Mouse (Mus musculus): ENCODE measurements around the gene Larp1b. TPM values are rescaled to one million over a fixed set of nuclear protein-coding genes. Genes with fewer than 3 reads are reported as not detected.
A peak's percentile ranks its signal among the peaks of the same experiment; 100 is the strongest.

Larp1b gene
- polyA plus RNA-seq, 1 experiment, result 3.8 TPM

- no peak overlapping the region for H3K4me3 ChIP-seq (ENCODE audit: extremely low read depth, insufficient read depth, insufficient read length)
- TF ChIP-seq CTCF (IDR thresholded peaks at IDR 0.05; ENCODE audit: extremely low read depth, insufficient read depth, insufficient read length, insufficient replicate concordance) (no peak), POLR2A (IDR thresholded peaks at IDR 0.05; ENCODE audit: low read depth, low read length) (no peak)
- H3K27ac ChIP-seq (ENCODE audit: insufficient read depth, low read length), result no peak overlapping the region
- no peaks in the 10 kb centered on the region for H3K36me3 ChIP-seq (ENCODE audit: control insufficient read depth, insufficient read depth, low read length)
- WGBS, result 81% methylated on average over 5 of the region's 5 CpGs
- H3K27me3 ChIP-seq (ENCODE audit: control insufficient read depth, insufficient read depth, low read length), result no peaks in the 10 kb centered on the region
- H3K4me1 ChIP-seq (ENCODE audit: control insufficient read depth, insufficient read depth, insufficient read length), result no peaks in the 10 kb centered on the region
- DNase-seq (ENCODE audit: low read depth in 1 of 2, low spot score in 2 of 2), result no peak
Observed at GRCm38 (mm10) chr3:41038297-41038916, 88.8 kb downstream of the Larp1b start.

GRCm38 (mm10) chr3:41041241-41041640 lies 91.6 kb downstream of the Larp1b start:
- Histone ChIP-seq H3K4me3 (ENCODE audit: extremely low read depth, insufficient read depth, insufficient read length) (no peak overlapping the region), H3K27ac (ENCODE audit: insufficient read depth, low read length) (no peak overlapping the region), H3K36me3 (ENCODE audit: control insufficient read depth, insufficient read depth, low read length) (no peaks in the 10 kb centered on the region), H3K27me3 (ENCODE audit: control insufficient read depth, insufficient read depth, low read length) (no peaks in the 10 kb centered on the region), H3K4me1 (ENCODE audit: control insufficient read depth, insufficient read depth, insufficient read length) (no peaks in the 10 kb centered on the region)
- 86% methylated on average over 5 of the region's 5 CpGs for WGBS
- no peak for DNase-seq (ENCODE audit: low read depth in 1 of 2, low spot score in 2 of 2)
- no peak for TF ChIP-seq POLR2A (IDR thresholded peaks at IDR 0.05; ENCODE audit: low read depth, low read length)
- no peak for TF ChIP-seq CTCF (IDR thresholded peaks at IDR 0.05; ENCODE audit: extremely low read depth, insufficient read depth, insufficient read length, insufficient replicate concordance)

- Histone ChIP-seq H3K36me3 (ENCODE audit: control insufficient read depth, insufficient read depth, low read length) (no peaks in the 10 kb centered on the region), H3K4me1 (ENCODE audit: control insufficient read depth, insufficient read depth, insufficient read length) (no peaks in the 10 kb centered on the region), H3K27ac (ENCODE audit: insufficient read depth, low read length) (no peak overlapping the region), H3K4me3 (ENCODE audit: extremely low read depth, insufficient read depth, insufficient read length) (no peak overlapping the region), H3K27me3 (ENCODE audit: control insufficient read depth, insufficient read depth, low read length) (no peaks in the 10 kb centered on the region)
- WGBS, result 78% methylated on average over 4 of the region's 4 CpGs
- TF ChIP-seq CTCF (IDR thresholded peaks at IDR 0.05; ENCODE audit: extremely low read depth, insufficient read depth, insufficient read length, insufficient replicate concordance) (no peak; the same call in 1 of the 2 replicates), POLR2A (IDR thresholded peaks at IDR 0.05; ENCODE audit: low read depth, low read length) (no peak)
- DNase-seq (ENCODE audit: low read depth in 1 of 2, low spot score in 2 of 2), result peak in 1 of 2 experiments; percentile 3
Observed at GRCm38 (mm10) chr3:41042195-41042938, 92.7 kb downstream of the Larp1b start.

GRCm38 (mm10) chr3:41043756-41044354 lies 94.2 kb downstream of the Larp1b start:
- no peaks in the 10 kb centered on the region for H3K36me3 ChIP-seq (ENCODE audit: control insufficient read depth, insufficient read depth, low read length)
- TF ChIP-seq POLR2A (IDR thresholded peaks at IDR 0.05; ENCODE audit: low read depth, low read length) (no peak), CTCF (IDR thresholded peaks at IDR 0.05; ENCODE audit: extremely low read depth, insufficient read depth, insufficient read length, insufficient replicate concordance) (no peak)
- H3K4me1 ChIP-seq (ENCODE audit: control insufficient read depth, insufficient read depth, insufficient read length), result no peaks in the 10 kb centered on the region
- no peaks in the 10 kb centered on the region for H3K27me3 ChIP-seq (ENCODE audit: control insufficient read depth, insufficient read depth, low read length)
- WGBS, result 74% methylated on average over 11 of the region's 11 CpGs
- no peak overlapping the region for H3K27ac ChIP-seq (ENCODE audit: insufficient read depth, low read length)
- no peak overlapping the region for H3K4me3 ChIP-seq (ENCODE audit: extremely low read depth, insufficient read depth, insufficient read length)
- no peak for DNase-seq (ENCODE audit: low read depth in 1 of 2, low spot score in 2 of 2)

GRCm38 (mm10) chr3:41047838-41048237 lies 98.2 kb downstream of the Larp1b start:
- no peak for DNase-seq (ENCODE audit: low read depth in 1 of 2, low spot score in 2 of 2)
- Histone ChIP-seq H3K36me3 (ENCODE audit: control insufficient read depth, insufficient read depth, low read length) (no peaks in the 10 kb centered on the region), H3K4me1 (ENCODE audit: control insufficient read depth, insufficient read depth, insufficient read length) (no peaks in the 10 kb centered on the region), H3K4me3 (ENCODE audit: extremely low read depth, insufficient read depth, insufficient read length) (no peak overlapping the region), H3K27ac (ENCODE audit: insufficient read depth, low read length) (no peak overlapping the region), H3K27me3 (ENCODE audit: control insufficient read depth, insufficient read depth, low read length) (no peaks in the 10 kb centered on the region)
- TF ChIP-seq POLR2A (IDR thresholded peaks at IDR 0.05; ENCODE audit: low read depth, low read length) (no peak), CTCF (IDR thresholded peaks at IDR 0.05; ENCODE audit: extremely low read depth, insufficient read depth, insufficient read length, insufficient replicate concordance) (no peak)
- WGBS, result 91% methylated on average over 6 of the region's 6 CpGs

GRCm38 (mm10) chr3:41053334-41053733 lies 103.7 kb downstream of the Larp1b start:
- TF ChIP-seq POLR2A (IDR thresholded peaks at IDR 0.05; ENCODE audit: low read depth, low read length), result no peak
- TF ChIP-seq CTCF (IDR thresholded peaks at IDR 0.05; ENCODE audit: extremely low read depth, insufficient read depth, insufficient read length, insufficient replicate concordance), result no peak
- H3K4me3 ChIP-seq (ENCODE audit: extremely low read depth, insufficient read depth, insufficient read length), result no peak overlapping the region
- no peaks in the 10 kb centered on the region for H3K27me3 ChIP-seq (ENCODE audit: control insufficient read depth, insufficient read depth, low read length)
- H3K36me3 ChIP-seq (ENCODE audit: control insufficient read depth, insufficient read depth, low read length), result no peaks in the 10 kb centered on the region
- no peak for DNase-seq (ENCODE audit: low read depth in 1 of 2, low spot score in 2 of 2)
- WGBS, result 80% methylated on average over 3 of the region's 3 CpGs
- no peak overlapping the region for H3K27ac ChIP-seq (ENCODE audit: insufficient read depth, low read length)
- H3K4me1 ChIP-seq (ENCODE audit: control insufficient read depth, insufficient read depth, insufficient read length), result no peaks in the 10 kb centered on the region
